Mouse (Mus musculus) heart, embryonic 15.5 days (tissue): Measurements from ENCODE around the gene S100a10. TPM values are rescaled to one million over a fixed set of nuclear protein-coding genes. Genes with fewer than 3 reads are reported as not detected.
"Not testable (repeated sequence)": the region's sequence is repeated elsewhere in the genome, so short reads cannot be mapped to it uniquely, and the experiment has no call there.

ENCODE experiments used
- ATAC-seq: fragments of 200-750 bp; cut with Nextera tagmentation; replicated peaks from 2 replicates; pipeline ENCODE4 v1.8.0; 2017; ENCODE audit warnings: low read depth, moderate TSS enrichment; ENCODE audit not compliant: insufficient number of reproducible peaks, insufficient read depth, low FRiP score
- H3K27ac ChIP-seq: fragments of 300-500 bp; sonication (generic); 2 replicates; pipeline ENCODE4 v1.5.1; 2015; ENCODE audit warnings: mild to moderate bottlenecking, inconsistent platforms
- H3K27me3 ChIP-seq: fragments of 300-500 bp; sonication (generic); 2 replicates; pipeline ENCODE4 v1.6.1; 2015; ENCODE audit warnings: inconsistent platforms
- H3K36me3 ChIP-seq: fragments of 300-500 bp; sonication (generic); 2 replicates; pipeline ENCODE4 v1.6.1; 2015; ENCODE audit warnings: mild to moderate bottlenecking, inconsistent platforms
- H3K4me1 ChIP-seq: fragments of 300-500 bp; sonication (generic); replicated peaks from 2 replicates; pipeline ENCODE4 v1.6.1; 2015; ENCODE audit warnings: inconsistent platforms
- H3K4me2 ChIP-seq: fragments of 300-500 bp; sonication (generic); 2 replicates; pipeline ENCODE4 v1.6.1; 2015; ENCODE audit warnings: inconsistent platforms, mild to moderate bottlenecking, moderate library complexity
- H3K4me3 ChIP-seq: fragments of 300-500 bp; sonication (generic); 2 replicates; pipeline ENCODE4 v1.5.1; 2015; ENCODE audit warnings: mild to moderate bottlenecking, inconsistent platforms
- H3K9ac ChIP-seq: fragments of 300-500 bp; sonication (generic); 2 replicates; pipeline ENCODE4 v1.6.1; 2015; ENCODE audit warnings: mild to moderate bottlenecking, inconsistent platforms
- H3K9me3 ChIP-seq: fragments of 300-500 bp; sonication (generic); replicated peaks from 2 replicates; pipeline ENCODE4 v1.6.1; 2016; ENCODE audit warnings: inconsistent platforms
- polyA plus RNA-seq: library from polyadenylated mRNA; unstranded; fragments of >200 nt; fragmentation: Nextera tagmentation; extraction: Ambion mirVana; gene quantifications from 2 replicates; pipeline ENCODE4 v1.2.1, GENCODE M21; 2015

S100a10 gene
- polyA plus RNA-seq, 1 experiment from 2014 or later, result 250 TPM

- not testable (repeated sequence) for H3K9ac ChIP-seq, H3K27me3 ChIP-seq, H3K4me3 ChIP-seq, H3K9me3 ChIP-seq, H3K4me1 ChIP-seq, H3K36me3 ChIP-seq, ATAC-seq, H3K4me2 ChIP-seq, H3K27ac ChIP-seq
These were observed 54.1 kb downstream of the S100a10 start for GRCm38 (mm10) chr3:93608970-93609369.

Other genes starting within 250 kb of the S100a10 start
- gene Hrnr, start 235.3 kb upstream of the S100a10 start, polyA plus RNA-seq, result 0.04 TPM in 1 of 2 replicates, not detected in the other
- gene Rptn, start 161.4 kb upstream of the S100a10 start, polyA plus RNA-seq, result not detected in 2 replicates
- gene Tchh, start 112.8 kb upstream of the S100a10 start, polyA plus RNA-seq, result 0.53 and 0.67 TPM in 2 replicates
- gene Tchhl1, start 86.3 kb upstream of the S100a10 start, polyA plus RNA-seq, result not detected in 2 replicates
- gene S100a11, start 34.6 kb upstream of the S100a10 start, polyA plus RNA-seq, result 878 and 910 TPM in 2 replicates
- gene Tdpoz2, start 97.6 kb downstream of the S100a10 start, polyA plus RNA-seq, result not detected in 2 replicates
- gene Tdpoz1, start 121.2 kb downstream of the S100a10 start, polyA plus RNA-seq, result not detected in 2 replicates
- gene Gm37596, start 138.0 kb downstream of the S100a10 start, polyA plus RNA-seq, result not detected in 2 replicates
- not detected in 2 replicates for gene Gm5773, start 217.9 kb downstream of the S100a10 start, polyA plus RNA-seq
- gene Tdpoz4, start 241.3 kb downstream of the S100a10 start, polyA plus RNA-seq, result not detected in 2 replicates